ENCODE assay signal across 8 mouse cellular contexts in the genomic region with DNA sequence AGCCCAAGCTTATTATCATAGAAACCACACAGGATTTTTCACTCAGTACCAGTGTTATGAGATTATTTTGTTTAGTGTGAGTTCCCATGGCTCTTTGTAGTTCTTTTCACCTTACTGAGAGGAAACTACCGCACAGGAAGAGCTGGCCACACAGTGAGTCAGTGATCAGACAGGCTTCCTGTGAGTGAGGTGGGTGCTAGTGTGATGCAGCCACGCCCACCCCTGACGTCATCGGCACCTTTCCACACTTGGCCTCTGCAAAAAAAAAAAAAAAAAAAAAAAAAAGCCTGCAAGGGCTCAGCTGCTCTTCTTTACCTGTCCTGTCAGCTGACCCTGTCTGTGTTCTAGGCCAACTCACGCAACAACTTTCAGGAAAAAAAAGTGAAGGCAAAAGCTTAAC. TPM values are rescaled to one million over a fixed set of nuclear protein-coding genes. Genes with fewer than 3 reads are reported as not detected.
DNase-seq lines count a peak whose midpoint lies in the region; ATAC-seq lines count a peak whose summit lies in the region.

No protein-coding gene starts in this region.

- 52% methylated on average over 5 of the region's 5 CpGs for WGBS in embryonic facial prominence, embryonic 15.5 days
- 13% methylated on average over 5 of the region's 5 CpGs for WGBS in liver, embryonic 13.5 days (ENCODE audit: insufficient replicate concordance)

- peak; percentile 39 to 54 for DNase-seq in kidney, postnatal 4 days
- no peak for DNase-seq in kidney, adult 11 months
- peak; percentile 70 for DNase-seq in liver, embryonic 13.5 days
- peak; percentile 57 to 91 for DNase-seq in spleen, postnatal 10 days (ENCODE audit: low spot score in 2 of 2)
- no peak for DNase-seq in ovary, postnatal 10 days (ENCODE audit: low spot score)
- DNase-seq in right cerebral cortex, postnatal 36 days (ENCODE audit: low spot score in 2 of 2): no peak
- DNase-seq in gastrocnemius, adult 18-20 months (ENCODE audit: low spot score): no peak

- no peaks in the 10 kb centered on the region for H3K4me1 ChIP-seq in embryonic facial prominence, embryonic 15.5 days
- peaks cover 39% of the 10 kb centered on the region for H3K4me1 ChIP-seq in liver, embryonic 13.5 days (replicated peaks)

- H3K36me3 ChIP-seq in embryonic facial prominence, embryonic 15.5 days: no peaks in the 10 kb centered on the region
- H3K36me3 ChIP-seq in liver, embryonic 13.5 days: no peaks in the 10 kb centered on the region

- H3K27ac ChIP-seq in embryonic facial prominence, embryonic 15.5 days (replicated peaks): no peak overlapping the region
- no peak overlapping the region for H3K27ac ChIP-seq in liver, embryonic 13.5 days

- no peaks in the 10 kb centered on the region for H3K9me3 ChIP-seq in embryonic facial prominence, embryonic 15.5 days (replicated peaks)
- no peaks in the 10 kb centered on the region for H3K9me3 ChIP-seq in liver, embryonic 13.5 days (replicated peaks)

- H3K27me3 ChIP-seq in embryonic facial prominence, embryonic 15.5 days: no peaks in the 10 kb centered on the region
- H3K27me3 ChIP-seq in liver, embryonic 13.5 days: 0 out of 2 replicates have a peak, but pooled peaks cover 3% of the 10 kb centered on the region

- no peak for ATAC-seq in embryonic facial prominence, embryonic 15.5 days (ENCODE audit: insufficient number of reproducible peaks, low FRiP score, low TSS enrichment, low read depth)
- ATAC-seq in liver, embryonic 13.5 days (ENCODE audit: low read depth): peak; percentile 87

- no peak overlapping the region for H3K4me3 ChIP-seq in embryonic facial prominence, embryonic 15.5 days (replicated peaks)
- H3K4me3 ChIP-seq in liver, embryonic 13.5 days (replicated peaks): peak overlapping the region; percentile 42

- H3K9ac ChIP-seq in embryonic facial prominence, embryonic 15.5 days: no peak overlapping the region
- H3K9ac ChIP-seq in liver, embryonic 13.5 days: 0 out of 2 replicates have a peak overlapping the region, but pooled peaks have one; percentile 28

- 0 out of 2 replicates have a peak overlapping the region, but pooled peaks have one; percentile 15 for H3K4me2 ChIP-seq in embryonic facial prominence, embryonic 15.5 days (replicated peaks)
- H3K4me2 ChIP-seq in liver, embryonic 13.5 days: peak overlapping the region; percentile 65

RNA-seq across cellular contexts. Expression of a gene that starts 21.6 kb away (rescaled TPM):
- polyA plus RNA-seq in embryonic facial prominence, embryonic 15.5 days (2015; fragmentation: Nextera tagmentation; extraction: Ambion mirVana): not detected in 2 replicates
- not detected in 2 replicates for polyA plus RNA-seq in liver, embryonic 13.5 days (2015; fragmentation: Nextera tagmentation; extraction: Ambion mirVana)
- total RNA-seq in gastrocnemius, adult 18-20 months (2021): not detected

Comparison
In these comparisons a context has a peak if more than half of its experiments do, and no peak if none do; other contexts are left out.
1. DNase-seq: peak in kidney, postnatal 4 days (2 of 2), liver, embryonic 13.5 days (single experiment) and spleen, postnatal 10 days (2 of 2); none in kidney, adult 11 months (single experiment), ovary, postnatal 10 days (single experiment), right cerebral cortex, postnatal 36 days (0 of 2) and gastrocnemius, adult 18-20 months (single experiment).